Mouse (Mus musculus): ENCODE results near the gene Cep164.

- TF ChIP-seq CTCF (IDR thresholded peaks at IDR 0.05; ENCODE audit: low read depth, low read length): no peak
- no peak for TF ChIP-seq POLR2A (IDR thresholded peaks at IDR 0.05; ENCODE audit: borderline replicate concordance, low read depth, low read length)
Measured at GRCm38 (mm10) chr9:45767155-45767554, 61.3 kb downstream of the Cep164 start.

All from bone marrow macrophage, adult 2 months (primary cell).